Mouse (Mus musculus): Measurements from ENCODE around the gene Pkig. TPM values are rescaled to one million over a fixed set of nuclear protein-coding genes. Genes with fewer than 3 reads are reported as not detected.
A peak's percentile ranks its signal among the peaks of the same experiment; 100 is the strongest.

Gene Pkig
- total and polyA plus RNA-seq, 3 experiments = 79.5 to 160 TPM; not detected in 1

DNA sequence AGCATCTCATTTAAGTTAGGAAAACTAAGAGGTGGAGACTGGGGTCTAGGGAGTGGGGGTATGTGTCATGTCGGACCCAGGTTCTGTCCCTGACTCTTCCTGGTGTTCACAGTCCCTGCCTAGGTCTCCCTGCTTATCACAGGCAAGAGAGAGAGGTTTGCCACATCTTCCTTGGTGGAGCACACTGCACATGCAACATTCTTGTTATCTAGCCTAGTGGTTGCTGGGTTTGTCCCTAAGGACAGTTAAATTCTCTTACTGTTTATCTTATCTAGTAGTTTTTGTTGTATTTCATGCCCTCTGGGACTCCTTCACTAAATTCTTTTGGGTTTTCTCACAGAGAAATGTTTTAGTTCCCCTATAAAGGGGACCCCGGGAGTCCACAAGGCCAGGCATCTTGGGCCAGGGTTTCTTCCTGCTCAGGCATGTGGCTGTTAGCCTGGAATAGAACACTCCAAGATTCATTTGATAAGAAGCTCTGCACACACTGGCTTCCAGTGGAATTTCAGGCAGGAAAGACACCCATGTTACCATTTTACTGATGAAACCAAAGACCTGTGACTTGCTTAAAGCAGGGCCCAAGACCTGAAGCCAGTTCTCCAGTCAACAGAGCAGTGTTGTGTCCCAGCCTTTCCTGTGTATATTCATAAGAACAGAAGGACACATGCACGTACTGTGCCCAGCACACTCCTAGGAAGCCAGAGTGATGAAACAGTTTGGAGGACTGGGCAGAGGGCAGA is 34.9 kb downstream of the Pkig start:
- Histone ChIP-seq H3K27me3 (ENCODE audit: control insufficient read depth in 1 of 2, insufficient read depth in 2 of 2, low read length in 2 of 2) (no peaks in the 10 kb centered on the region), H3K27ac (ENCODE audit: control insufficient read depth, low read depth, low read length) (peak overlapping the region; percentile 100), H3K79me2 (ENCODE audit: control insufficient read depth, insufficient read depth, low read length, poor library complexity) (peaks cover 32% of the 10 kb centered on the region), H3K36me3 (ENCODE audit: control insufficient read depth in 1 of 2, insufficient read depth in 2 of 2, low read length in 2 of 2) (peaks cover 0 to 63% of the 10 kb centered on the region in 2 experiments; a peak in 2 of 4 replicates), H3K4me3 (ENCODE audit: control insufficient read depth in 1 of 2, insufficient read depth in 1 of 2, low read depth in 2 of 2, low read length in 2 of 2) (peak overlapping the region; percentile 22; a peak in 3 of 4 replicates), H3K9me3 (replicated peaks; ENCODE audit: insufficient read depth, low read length) (no peaks in the 10 kb centered on the region), H3K9ac (ENCODE audit: control insufficient read depth, low read depth, low read length, poor library complexity, severe bottlenecking) (peak overlapping the region; percentile 65), H3K4me1 (ENCODE audit: control insufficient read depth in 1 of 2, insufficient read depth in 2 of 2, low read length in 2 of 2) (peaks cover 37 to 70% of the 10 kb centered on the region in 2 experiments)
- peak; percentile 77 for DNase-seq (ENCODE audit: low read depth, low spot score)
- TF ChIP-seq CHD2 (IDR thresholded peaks at IDR 0.05; ENCODE audit: low read length) (no peak), TCF12 (IDR thresholded peaks at IDR 0.05; ENCODE audit: low read depth, low read length) (peak; percentile 88), USF1 (IDR thresholded peaks at IDR 0.05; ENCODE audit: low read depth, low read length) (no peak), CHD1 (IDR thresholded peaks at IDR 0.05; ENCODE audit: low read depth, low read length) (no peak), ZNF384 (IDR thresholded peaks at IDR 0.05; ENCODE audit: low read depth, low read length) (no peak), POLR2AphosphoS2 (IDR thresholded peaks at IDR 0.05; ENCODE audit: low read length) (no peak), MAFK (IDR thresholded peaks at IDR 0.05; ENCODE audit: borderline replicate concordance, low read depth, low read length) (peak; percentile 55; the same call in 1 of the 2 replicates), USF2 (IDR thresholded peaks at IDR 0.05; ENCODE audit: borderline replicate concordance in 1 of 2, insufficient read depth in 1 of 2, low read depth in 1 of 2, low read length in 2 of 2) (no peak), GATA1 (IDR thresholded peaks at IDR 0.05; ENCODE audit: low read depth, low read length) (peak; percentile 97), RAD21 (IDR thresholded peaks at IDR 0.05; ENCODE audit: low read depth, low read length) (no peak), ZMIZ1 (IDR thresholded peaks at IDR 0.05; ENCODE audit: low read depth, low read length) (no peak), SIN3A (IDR thresholded peaks at IDR 0.05; ENCODE audit: low read length) (peak; percentile 86), BHLHE40 (IDR thresholded peaks at IDR 0.05; ENCODE audit: borderline replicate concordance, low read depth, low read length) (peak; percentile 97), TBP (IDR thresholded peaks at IDR 0.05; ENCODE audit: low read depth, low read length) (no peak), MAX (IDR thresholded peaks at IDR 0.05; ENCODE audit: low read length) (peak; percentile 60; the same call in 1 of the 2 replicates), CTCF (IDR thresholded peaks at IDR 0.05 in 2 of 3, conservative IDR thresholded peaks at IDR 0.05 in 1 of 3; ENCODE audit: control insufficient read depth in 1 of 3, insufficient read depth in 1 of 3, low read depth in 2 of 3, low read length in 3 of 3, poor library complexity in 1 of 3, severe bottlenecking in 1 of 3) (no peak), ETS1 (IDR thresholded peaks at IDR 0.05; ENCODE audit: low read depth, low read length) (peak; percentile 93), POLR2AphosphoS5 (IDR thresholded peaks at IDR 0.05; ENCODE audit: borderline replicate concordance, low read depth, low read length) (no peak), EP300 (IDR thresholded peaks at IDR 0.05; ENCODE audit: low read depth in 1 of 2, low read length in 2 of 2) (peak; percentile 93 to 95), POLR2A (IDR thresholded peaks at IDR 0.05; ENCODE audit: control insufficient read depth in 1 of 2, insufficient read depth in 1 of 2, low read depth in 1 of 2, low read length in 2 of 2, poor library complexity in 1 of 2) (peak in 1 of 2 experiments; percentile 39; a peak in 2 of 4 replicates), MXI1 (IDR thresholded peaks at IDR 0.05; ENCODE audit: low read depth, low read length) (peak; percentile 63), GABPA (IDR thresholded peaks at IDR 0.05; ENCODE audit: low read depth, low read length) (no peak), ELF1 (IDR thresholded peaks at IDR 0.05; ENCODE audit: low read depth, low read length) (no peak; the same call in 1 of the 2 replicates), NELFE (IDR thresholded peaks at IDR 0.05; ENCODE audit: low read depth, low read length) (no peak), HCFC1 (IDR thresholded peaks at IDR 0.05; ENCODE audit: low read depth, low read length) (peak; percentile 40; the same call in 1 of the 2 replicates), E2F4 (IDR thresholded peaks at IDR 0.05; ENCODE audit: borderline replicate concordance, low read depth, low read length) (no peak), MYC (IDR thresholded peaks at IDR 0.05; ENCODE audit: low read depth, low read length) (peak; percentile 90), JUND (IDR thresholded peaks at IDR 0.05; ENCODE audit: low read depth, low read length) (no peak; the same call in 1 of the 2 replicates), KAT2A (conservative IDR thresholded peaks at IDR 0.05; ENCODE audit: low read depth, low read length) (no peak), MYB (IDR thresholded peaks at IDR 0.05; ENCODE audit: low read depth, low read length) (peak; percentile 83), MAZ (IDR thresholded peaks at IDR 0.05; ENCODE audit: low read depth, low read length) (no peak; the same call in 1 of the 2 replicates), TAL1 (IDR thresholded peaks at IDR 0.05; ENCODE audit: low read length) (peak; percentile 23; the same call in 1 of the 2 replicates), UBTF (IDR thresholded peaks at IDR 0.05; ENCODE audit: borderline replicate concordance, insufficient read depth, low read depth, low read length) (no peak), RCOR1 (IDR thresholded peaks at IDR 0.05; ENCODE audit: low read depth, low read length) (peak; percentile 86)
